Mouse (Mus musculus): Measurements from ENCODE around the gene Gcnt2. TPM values are rescaled to one million over a fixed set of nuclear protein-coding genes. Genes with fewer than 3 reads are reported as not detected.
"Not testable (repeated sequence)": the region's sequence is repeated elsewhere in the genome, so short reads cannot be mapped to it uniquely, and the experiment has no call there.

The Gcnt2 gene
- polyA plus RNA-seq, 2 experiments: 0.51 to 1.2 TPM

DNA sequence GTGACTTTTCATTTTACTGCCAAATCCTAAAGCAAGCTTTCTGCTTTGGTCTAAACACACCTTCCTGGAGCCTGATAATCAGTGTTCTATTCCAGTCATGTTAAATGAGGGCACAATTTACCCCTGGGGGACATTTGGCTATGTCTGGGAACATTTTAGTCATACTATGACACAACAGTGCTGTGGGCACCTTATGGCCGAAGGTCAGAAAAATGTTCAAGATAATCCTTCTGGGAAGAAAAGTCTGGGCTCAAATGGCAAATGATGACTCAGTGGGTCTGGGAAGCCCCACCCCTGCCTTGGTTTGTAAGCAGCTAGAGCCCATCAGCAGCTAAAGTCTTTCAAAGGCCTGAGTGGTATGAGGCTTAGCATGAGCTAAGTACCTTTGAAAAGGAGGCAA lies 123.2 kb downstream of the Gcnt2 start:
- H3K4me1 ChIP-seq (replicated peaks; ENCODE audit: control insufficient read depth in 2 of 2, insufficient read depth in 2 of 2, low read length in 1 of 2): peaks cover 2 to 8% of the 10 kb centered on the region in 2 experiments; a peak in 3 of 4 replicates
- TF ChIP-seq EP300 (IDR thresholded peaks at IDR 0.05; ENCODE audit: low read depth): no peak
- TF ChIP-seq CTCF (IDR thresholded peaks at IDR 0.05; ENCODE audit: low read depth): no peak
- 50% methylated on average over 1 of the region's 1 CpGs for WGBS (ENCODE audit: insufficient replicate concordance)
- H3K4me3 ChIP-seq (ENCODE audit: insufficient read depth in 1 of 2, low read depth in 2 of 2, low read length in 2 of 2): no peak overlapping the region
- ATAC-seq (ENCODE audit: insufficient read depth): no peak
- no peak overlapping the region for H3K9ac ChIP-seq (replicated peaks)
- H3K27me3 ChIP-seq (ENCODE audit: control insufficient read depth, insufficient read depth, low read length): no peaks in the 10 kb centered on the region
- DNase-seq (ENCODE audit: low read depth in 3 of 3, low spot score in 3 of 3): no peak
- H3K4me2 ChIP-seq (ENCODE audit: low read depth): no peak overlapping the region
- no peaks in the 10 kb centered on the region for H3K9me3 ChIP-seq (ENCODE audit: control insufficient read depth, low read length)
- no peaks in the 10 kb centered on the region for H3K36me3 ChIP-seq (replicated peaks; ENCODE audit: control insufficient read depth, insufficient read depth, low read depth)
- no peak overlapping the region for H3K27ac ChIP-seq

DNA sequence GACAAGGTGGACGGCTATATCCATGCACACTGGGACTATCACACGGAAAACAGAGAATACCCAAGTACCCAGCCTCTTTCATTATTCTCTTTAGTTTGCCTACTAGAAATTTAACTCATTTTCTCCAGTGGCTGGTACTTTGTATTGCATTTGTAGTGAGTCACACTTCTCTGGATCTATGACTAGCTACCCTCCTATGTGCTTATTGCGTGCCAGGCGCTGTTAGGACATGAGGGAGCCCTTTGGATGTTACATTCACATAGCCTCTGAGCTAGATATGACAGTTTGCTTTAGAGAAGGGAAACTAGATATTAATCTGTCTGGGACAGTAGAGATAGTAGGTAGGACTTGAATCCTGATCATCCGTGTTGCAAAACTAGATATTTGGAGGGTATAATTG lies 126.5 kb downstream of the Gcnt2 start:
- no peak overlapping the region for H3K9ac ChIP-seq (replicated peaks)
- ATAC-seq (ENCODE audit: insufficient read depth) (no peak), DNase-seq (ENCODE audit: low read depth in 3 of 3, low spot score in 3 of 3) (no peak)
- WGBS (ENCODE audit: insufficient replicate concordance): 62% methylated on average over 5 of the region's 5 CpGs
- H3K27me3 ChIP-seq (ENCODE audit: control insufficient read depth, insufficient read depth, low read length): no peaks in the 10 kb centered on the region
- no peak overlapping the region for H3K27ac ChIP-seq
- no peaks in the 10 kb centered on the region for H3K36me3 ChIP-seq (replicated peaks; ENCODE audit: control insufficient read depth, insufficient read depth, low read depth)
- H3K4me2 ChIP-seq (ENCODE audit: low read depth): no peak overlapping the region
- no peaks in the 10 kb centered on the region for H3K9me3 ChIP-seq (ENCODE audit: control insufficient read depth, low read length)
- H3K4me1 ChIP-seq (replicated peaks; ENCODE audit: control insufficient read depth in 2 of 2, insufficient read depth in 2 of 2, low read length in 1 of 2): peaks cover 6 to 12% of the 10 kb centered on the region in 2 experiments; a peak in 3 of 4 replicates
- 0 out of 2 replicates have a peak, but pooled peaks have one; percentile 10 for TF ChIP-seq EP300 (IDR thresholded peaks at IDR 0.05; ENCODE audit: low read depth)
- no peak for TF ChIP-seq CTCF (IDR thresholded peaks at IDR 0.05; ENCODE audit: low read depth)
- no peak overlapping the region for H3K4me3 ChIP-seq (ENCODE audit: insufficient read depth in 1 of 2, low read depth in 2 of 2, low read length in 2 of 2)

DNA sequence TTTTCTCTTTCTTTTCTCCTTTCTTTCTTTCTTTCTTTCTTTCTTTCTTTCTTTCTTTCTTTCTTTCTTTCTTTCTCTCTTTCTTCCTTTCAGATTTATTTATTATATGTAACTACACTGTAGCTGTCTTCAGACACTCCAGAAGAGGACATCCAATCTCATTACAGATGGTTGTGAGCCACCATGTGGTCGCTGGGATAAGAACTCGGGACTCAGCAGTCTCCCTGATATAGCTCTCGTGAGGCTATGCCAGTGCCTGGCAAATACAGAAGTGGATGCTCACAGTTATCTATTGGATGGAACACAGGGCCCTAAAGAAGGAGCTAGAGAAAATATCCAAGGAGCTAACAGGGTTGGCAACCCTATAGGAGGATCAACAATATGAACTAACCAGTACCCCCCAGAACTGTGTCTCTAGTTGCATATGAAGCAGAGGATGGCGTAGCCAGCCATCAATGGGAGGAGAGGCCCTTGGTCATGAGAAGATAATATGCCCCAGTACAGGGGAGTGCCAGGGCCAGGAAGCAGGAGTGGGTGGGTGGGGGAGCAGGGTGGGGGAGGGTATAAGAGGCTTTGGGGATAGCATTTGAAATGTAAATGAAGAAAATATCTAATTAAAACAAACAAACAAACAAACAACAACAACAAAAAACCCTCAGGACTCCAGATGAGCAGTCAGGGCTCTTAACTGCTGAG lies 128.2 kb downstream of the Gcnt2 start:
- peak; percentile 86 for ATAC-seq (ENCODE audit: insufficient read depth)
- H3K4me3 ChIP-seq (ENCODE audit: insufficient read depth in 1 of 2, low read depth in 2 of 2, low read length in 2 of 2); H3K27me3 ChIP-seq (ENCODE audit: control insufficient read depth, insufficient read depth, low read length); H3K9me3 ChIP-seq (ENCODE audit: control insufficient read depth, low read length); H3K9ac ChIP-seq (replicated peaks); H3K36me3 ChIP-seq (replicated peaks; ENCODE audit: control insufficient read depth, insufficient read depth, low read depth); H3K27ac ChIP-seq: not testable (repeated sequence)
- peak in 1 of 3 experiments; percentile 33 for DNase-seq (ENCODE audit: low read depth in 3 of 3, low spot score in 3 of 3)
- peak overlapping the region; percentile 24; the same call in 1 of the 2 replicates for H3K4me2 ChIP-seq (ENCODE audit: low read depth)
- peaks cover 6 to 12% of the 10 kb centered on the region in 2 experiments; a peak in 3 of 4 replicates for H3K4me1 ChIP-seq (replicated peaks; ENCODE audit: control insufficient read depth in 2 of 2, insufficient read depth in 2 of 2, low read length in 1 of 2)
- 26% methylated on average over 4 of the region's 4 CpGs for WGBS (ENCODE audit: insufficient replicate concordance)
- TF ChIP-seq EP300 (IDR thresholded peaks at IDR 0.05; ENCODE audit: low read depth): peak; percentile 52

DNA sequence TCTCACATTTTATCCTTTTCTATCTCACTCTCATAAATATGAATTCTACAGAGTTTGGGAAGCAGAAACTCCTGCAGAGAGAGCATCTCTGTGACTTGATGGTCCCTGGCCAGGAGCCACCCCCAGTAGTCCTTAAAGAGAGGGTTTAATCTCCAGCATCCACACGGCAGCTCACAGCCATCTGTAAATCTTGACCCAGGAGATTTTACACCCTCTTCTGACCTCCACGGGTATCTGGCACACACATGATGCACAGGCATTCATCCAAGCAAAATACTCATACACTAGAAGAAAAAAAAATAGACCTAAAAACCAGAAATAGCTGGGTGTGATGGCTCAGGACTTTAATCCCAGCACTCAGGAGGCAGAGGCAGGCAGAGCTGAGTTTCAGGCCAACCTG lies 128.9 kb downstream of the Gcnt2 start:
- 23% methylated on average over 2 of the region's 2 CpGs for WGBS (ENCODE audit: insufficient replicate concordance)
- no peak overlapping the region for H3K27ac ChIP-seq
- peak; percentile 64; the same call in 1 of the 2 replicates for ATAC-seq (ENCODE audit: insufficient read depth)

DNA sequence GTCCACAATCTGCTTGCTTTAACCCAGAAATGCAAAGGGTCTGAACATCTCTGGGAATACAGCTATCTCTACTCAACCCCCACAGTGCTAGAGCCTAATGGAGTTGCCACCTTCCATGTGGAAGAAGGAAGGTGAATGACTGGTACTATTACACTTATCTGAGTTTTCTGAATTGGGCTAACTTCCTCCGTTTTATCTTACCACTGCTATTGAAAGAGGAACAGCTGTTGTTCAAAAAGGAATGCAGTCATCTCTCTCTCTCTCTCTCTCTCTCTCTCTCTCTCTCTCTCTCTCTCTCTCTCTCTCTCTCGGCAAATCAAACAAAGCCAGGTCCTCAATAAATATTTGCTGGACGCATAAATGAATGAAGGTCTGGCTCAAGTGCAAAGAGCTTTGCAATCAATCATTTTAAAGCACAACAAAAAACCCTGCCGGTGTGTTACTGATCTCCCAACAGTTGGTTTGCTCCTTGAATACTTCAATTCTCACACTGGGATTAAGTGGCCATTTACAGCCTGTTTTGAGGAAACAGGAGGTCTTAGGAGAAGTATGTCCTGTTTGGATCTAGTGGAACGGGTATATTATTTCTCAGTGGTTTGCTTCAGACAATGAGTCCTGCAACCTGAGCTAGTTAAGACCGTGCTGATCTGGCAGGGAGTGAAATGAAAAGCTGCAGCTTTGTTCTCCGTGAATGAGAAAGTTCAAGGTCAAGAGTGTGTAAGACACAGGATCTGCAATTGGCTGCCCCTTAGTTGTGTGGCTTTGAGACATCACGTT lies 135.1 kb downstream of the Gcnt2 start:
- Histone ChIP-seq H3K36me3 (replicated peaks; ENCODE audit: control insufficient read depth, insufficient read depth, low read depth) (no peaks in the 10 kb centered on the region), H3K9ac (replicated peaks) (no peak overlapping the region), H3K27me3 (ENCODE audit: control insufficient read depth, insufficient read depth, low read length) (no peaks in the 10 kb centered on the region), H3K27ac (no peak overlapping the region), H3K9me3 (ENCODE audit: control insufficient read depth, low read length) (no peaks in the 10 kb centered on the region), H3K4me2 (ENCODE audit: low read depth) (no peak overlapping the region; the same call in 1 of the 2 replicates), H3K4me3 (ENCODE audit: insufficient read depth in 1 of 2, low read depth in 2 of 2, low read length in 2 of 2) (no peak overlapping the region), H3K4me1 (replicated peaks; ENCODE audit: control insufficient read depth in 2 of 2, insufficient read depth in 2 of 2, low read length in 1 of 2) (peaks cover 0 to 7% of the 10 kb centered on the region in 2 experiments; a peak in 3 of 4 replicates)
- TF ChIP-seq EP300 (IDR thresholded peaks at IDR 0.05; ENCODE audit: low read depth) (no peak), CTCF (IDR thresholded peaks at IDR 0.05; ENCODE audit: low read depth) (no peak)
- 19% methylated on average over 8 of the region's 8 CpGs for WGBS (ENCODE audit: insufficient replicate concordance)
- DNase-seq (ENCODE audit: low read depth in 3 of 3, low spot score in 3 of 3) (no peak), ATAC-seq (ENCODE audit: insufficient read depth) (no peak)

More for the DNA sequence above, 128.9 kb downstream of the Gcnt2 start:
- H3K36me3 ChIP-seq (replicated peaks; ENCODE audit: control insufficient read depth, insufficient read depth, low read depth): no peaks in the 10 kb centered on the region
- peaks cover 6 to 12% of the 10 kb centered on the region in 2 experiments; a peak in 3 of 4 replicates for H3K4me1 ChIP-seq (replicated peaks; ENCODE audit: control insufficient read depth in 2 of 2, insufficient read depth in 2 of 2, low read length in 1 of 2)
- peak overlapping the region; percentile 11; the same call in 1 of the 2 replicates for H3K4me2 ChIP-seq (ENCODE audit: low read depth)
- no peak for TF ChIP-seq CTCF (IDR thresholded peaks at IDR 0.05; ENCODE audit: low read depth)
- TF ChIP-seq EP300 (IDR thresholded peaks at IDR 0.05; ENCODE audit: low read depth): peak; percentile 43; the same call in 1 of the 2 replicates
- no peak overlapping the region; the same call in 1 of the 2 replicates for H3K9ac ChIP-seq (replicated peaks)
- no peak for DNase-seq (ENCODE audit: low read depth in 3 of 3, low spot score in 3 of 3)
- H3K4me3 ChIP-seq (ENCODE audit: insufficient read depth in 1 of 2, low read depth in 2 of 2, low read length in 2 of 2): no peak overlapping the region
- H3K27me3 ChIP-seq (ENCODE audit: control insufficient read depth, insufficient read depth, low read length): no peaks in the 10 kb centered on the region
- H3K9me3 ChIP-seq (ENCODE audit: control insufficient read depth, low read length): no peaks in the 10 kb centered on the region

DNA sequence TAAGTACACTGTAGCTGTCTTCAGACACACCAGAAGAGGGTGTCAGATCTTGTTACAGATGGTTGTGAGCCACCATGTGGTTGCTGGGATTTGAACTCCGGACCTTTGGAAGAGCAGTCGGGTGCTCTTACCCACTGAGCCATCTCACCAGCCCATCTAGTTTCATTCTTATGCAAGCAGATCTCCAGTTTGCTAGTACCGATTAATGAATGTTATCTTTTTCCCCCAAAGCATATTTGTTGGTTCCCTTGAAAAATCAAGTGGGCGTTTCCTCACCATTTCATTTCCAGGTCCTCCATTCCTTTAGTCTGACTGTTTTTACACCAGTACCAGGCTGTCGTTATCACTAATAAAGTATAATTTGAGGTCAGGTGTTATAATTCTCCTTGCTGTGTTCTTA lies 139.0 kb downstream of the Gcnt2 start:
- not testable (repeated sequence) for H3K27ac ChIP-seq; H3K27me3 ChIP-seq (ENCODE audit: control insufficient read depth, insufficient read depth, low read length); ATAC-seq (ENCODE audit: insufficient read depth); H3K36me3 ChIP-seq (replicated peaks; ENCODE audit: control insufficient read depth, insufficient read depth, low read depth); H3K9me3 ChIP-seq (ENCODE audit: control insufficient read depth, low read length); H3K4me2 ChIP-seq (ENCODE audit: low read depth); H3K4me3 ChIP-seq (ENCODE audit: insufficient read depth in 1 of 2, low read depth in 2 of 2, low read length in 2 of 2); H3K9ac ChIP-seq (replicated peaks); DNase-seq (ENCODE audit: low read depth in 3 of 3, low spot score in 3 of 3)
- 57% methylated on average over 5 of the region's 5 CpGs for WGBS (ENCODE audit: insufficient replicate concordance)
- H3K4me1 ChIP-seq (replicated peaks; ENCODE audit: control insufficient read depth in 2 of 2, insufficient read depth in 2 of 2, low read length in 1 of 2): peaks cover 15 to 18% of the 10 kb centered on the region in 2 experiments
